Mouse (Mus musculus) lung, postnatal 14 days (tissue): ENCODE results near the gene Ube2i.

ENCODE experiments used
- DNase-seq: peaks from one replicate; pipeline ENCODE4 v3.0.0; 2021

Gene Ube2i

GRCm38 (mm10) chr17:25215431-25215830, 59.0 kb downstream of the Ube2i start:
- no peak for DNase-seq
